ENCODE assay signal across 27 mouse cellular contexts in genomic region chr4:98116046-98116445, GRCm38 (mm10).
A peak's percentile ranks its signal among the peaks of the same experiment; 100 is the strongest.
DNase-seq lines count a peak whose midpoint lies in the region; ATAC-seq and TF ChIP-seq lines count a peak whose summit lies in the region.
"Had no signal": no experiment of that assay in that cellular context is flagged by ENCODE, and none has a peak within 500 bp of the region (broad histone marks: within the 10 kb centered on the region; RNA-seq: fewer than 3 reads in every experiment).

No protein-coding gene starts in this region.

- no peaks in the 10 kb centered on the region for H3K27me3 ChIP-seq in forebrain, embryonic 11.5 days (ENCODE audit: control insufficient read depth, insufficient read depth, low read length)
- H3K27me3 ChIP-seq in forebrain, postnatal 0 days (ENCODE audit: insufficient read depth, low read length) = no peaks in the 10 kb centered on the region
- H3K27me3 ChIP-seq in heart, embryonic 10.5 days (ENCODE audit: insufficient read depth, poor library complexity, severe bottlenecking) = no peaks in the 10 kb centered on the region
- H3K27me3 ChIP-seq in heart, embryonic 11.5 days (ENCODE audit: control insufficient read depth, insufficient read depth, low read length) = no peaks in the 10 kb centered on the region
- no peaks in the 10 kb centered on the region for H3K27me3 ChIP-seq in forebrain, embryonic 14.5 days (replicated peaks; ENCODE audit: control insufficient read depth, insufficient read depth, low read length)
- H3K27me3 ChIP-seq: CH12.LX; embryonic facial prominence, embryonic 12.5 days; embryonic facial prominence, embryonic 15.5 days; hindbrain, embryonic 13.5 days; intestine, embryonic 15.5 days; Patski had no signal

- no peaks in the 10 kb centered on the region for H3K9me3 ChIP-seq in forebrain, embryonic 11.5 days (ENCODE audit: control insufficient read depth, low read length)
- no peaks in the 10 kb centered on the region for H3K9me3 ChIP-seq in forebrain, postnatal 0 days (ENCODE audit: low read length)
- H3K9me3 ChIP-seq in heart, embryonic 10.5 days = no peaks in the 10 kb centered on the region
- H3K9me3 ChIP-seq in heart, embryonic 11.5 days (replicated peaks; ENCODE audit: control insufficient read depth, low read length) = no peaks in the 10 kb centered on the region
- no peaks in the 10 kb centered on the region for H3K9me3 ChIP-seq in forebrain, embryonic 14.5 days (replicated peaks; ENCODE audit: control insufficient read depth, low read length)
- H3K9me3 ChIP-seq: embryonic facial prominence, embryonic 12.5 days; embryonic facial prominence, embryonic 15.5 days; hindbrain, embryonic 10.5 days; hindbrain, embryonic 13.5 days; intestine, embryonic 15.5 days had no signal

- ATAC-seq in forebrain, embryonic 11.5 days (replicated peaks; ENCODE audit: low FRiP score) = no peak
- no peak for ATAC-seq in forebrain, postnatal 0 days
- ATAC-seq in heart, embryonic 11.5 days (replicated peaks; ENCODE audit: insufficient number of reproducible peaks, low FRiP score, low TSS enrichment) = no peak
- ATAC-seq in forebrain, embryonic 14.5 days = no peak
- ATAC-seq: activated CD4-positive, CD25-positive, alpha-beta regulatory T cell, adult 4 months; hindbrain, embryonic 16.5 days; intestine, embryonic 15.5 days; Patski had no signal

- H3K27ac ChIP-seq in forebrain, embryonic 11.5 days (ENCODE audit: low read depth, low read length) = no peak overlapping the region
- H3K27ac ChIP-seq in forebrain, postnatal 0 days (ENCODE audit: low read depth, low read length) = no peak overlapping the region
- no peak overlapping the region for H3K27ac ChIP-seq in heart, embryonic 10.5 days
- H3K27ac ChIP-seq in heart, embryonic 11.5 days (ENCODE audit: low read depth, low read length) = no peak overlapping the region
- 0 out of 2 replicates have a peak overlapping the region, but pooled peaks have one; percentile 21 for H3K27ac ChIP-seq in forebrain, embryonic 14.5 days (ENCODE audit: low read depth, low read length)
- H3K27ac ChIP-seq: embryonic facial prominence, embryonic 12.5 days; embryonic facial prominence, embryonic 15.5 days; hindbrain, embryonic 10.5 days; hindbrain, embryonic 13.5 days; intestine, embryonic 15.5 days had no signal

- H3K4me2 ChIP-seq in forebrain, embryonic 11.5 days (ENCODE audit: low read depth, low read length, severe bottlenecking) = no peak overlapping the region
- H3K4me2 ChIP-seq in forebrain, postnatal 0 days (ENCODE audit: low read depth) = no peak overlapping the region
- no peak overlapping the region for H3K4me2 ChIP-seq in heart, embryonic 11.5 days
- no peak overlapping the region for H3K4me2 ChIP-seq in forebrain, embryonic 14.5 days (ENCODE audit: low read length)
- H3K4me2 ChIP-seq: embryonic facial prominence, embryonic 12.5 days; embryonic facial prominence, embryonic 15.5 days; hindbrain, embryonic 13.5 days; intestine, embryonic 15.5 days had no signal

- no peak for TF ChIP-seq CTCF in forebrain, postnatal 0 days (IDR thresholded peaks at IDR 0.05; ENCODE audit: low read depth)

- no peak overlapping the region for H3K9ac ChIP-seq in forebrain, embryonic 11.5 days (ENCODE audit: low read length)
- no peak overlapping the region for H3K9ac ChIP-seq in forebrain, postnatal 0 days
- no peak overlapping the region for H3K9ac ChIP-seq in heart, embryonic 11.5 days (ENCODE audit: low read depth, low read length)
- H3K9ac ChIP-seq in forebrain, embryonic 14.5 days (ENCODE audit: low read length) = no peak overlapping the region
- H3K9ac ChIP-seq: embryonic facial prominence, embryonic 12.5 days; embryonic facial prominence, embryonic 15.5 days; hindbrain, embryonic 13.5 days; intestine, embryonic 15.5 days had no signal

- no peaks in the 10 kb centered on the region for H3K36me3 ChIP-seq in forebrain, embryonic 11.5 days (ENCODE audit: control insufficient read depth, insufficient read depth, low read length)
- H3K36me3 ChIP-seq in forebrain, postnatal 0 days (ENCODE audit: insufficient read depth) = no peaks in the 10 kb centered on the region
- 0 out of 2 replicates have a peak, but pooled peaks cover 2% of the 10 kb centered on the region for H3K36me3 ChIP-seq in heart, embryonic 10.5 days
- no peaks in the 10 kb centered on the region for H3K36me3 ChIP-seq in heart, embryonic 11.5 days (ENCODE audit: control insufficient read depth, insufficient read depth, low read length)
- peaks cover 3% of the 10 kb centered on the region; the same call in 1 of the 2 replicates for H3K36me3 ChIP-seq in forebrain, embryonic 14.5 days (ENCODE audit: control insufficient read depth, insufficient read depth, low read length)
- H3K36me3 ChIP-seq: embryonic facial prominence, embryonic 12.5 days; embryonic facial prominence, embryonic 15.5 days; hindbrain, embryonic 10.5 days; hindbrain, embryonic 13.5 days; intestine, embryonic 15.5 days had no signal

- WGBS in forebrain, embryonic 11.5 days = 93% methylated on average over 7 of the region's 7 CpGs
- WGBS in forebrain, postnatal 0 days = 84% methylated on average over 7 of the region's 7 CpGs
- WGBS in heart, embryonic 10.5 days = 89% methylated on average over 7 of the region's 7 CpGs
- WGBS in heart, embryonic 11.5 days (ENCODE audit: insufficient replicate concordance) = 87% methylated on average over 7 of the region's 7 CpGs
- WGBS in forebrain, embryonic 14.5 days = 90% methylated on average over 7 of the region's 7 CpGs

- no peak overlapping the region for H3K4me3 ChIP-seq in forebrain, embryonic 11.5 days (ENCODE audit: low read depth, low read length)
- no peak overlapping the region for H3K4me3 ChIP-seq in forebrain, postnatal 0 days (ENCODE audit: low read depth, low read length)
- H3K4me3 ChIP-seq in heart, embryonic 10.5 days = no peak overlapping the region
- no peak overlapping the region for H3K4me3 ChIP-seq in heart, embryonic 11.5 days (ENCODE audit: low read depth, low read length)
- no peak overlapping the region for H3K4me3 ChIP-seq in forebrain, embryonic 14.5 days (ENCODE audit: low read depth, low read length)
- H3K4me3 ChIP-seq: embryonic facial prominence, embryonic 12.5 days; embryonic facial prominence, embryonic 15.5 days; hindbrain, embryonic 10.5 days; hindbrain, embryonic 13.5 days; intestine, embryonic 15.5 days had no signal

- peak; percentile 46 for DNase-seq in forebrain, embryonic 11.5 days (ENCODE audit: low spot score)
- DNase-seq in forebrain, postnatal 0 days = no peak
- DNase-seq in heart, embryonic 10.5 days (ENCODE audit: low spot score) = peak; percentile 56
- peak; percentile 23 for DNase-seq in R1 (ENCODE audit: low read depth, low spot score)
- no peak for DNase-seq in forebrain, embryonic 14.5 days (ENCODE audit: low spot score)
- no peak for DNase-seq in urinary bladder, postnatal 14 days (ENCODE audit: low spot score)
- DNase-seq: adrenal gland, adult 8-10 months; adrenal gland, postnatal 25 days; B cell, adult 2 months; cerebellum, adult 11-12 months; cerebellum, adult 8-10 months; cerebellum, postnatal 36 days; gastrocnemius, postnatal 10 days; heart, adult 18-20 months; heart, postnatal 36 days; kidney, adult 11 months; kidney, adult 8-10 months had no signal

- H3K4me1 ChIP-seq in forebrain, embryonic 11.5 days (replicated peaks; ENCODE audit: control insufficient read depth, insufficient read depth, low read length) = peaks cover 2% of the 10 kb centered on the region; the same call in 1 of the 2 replicates
- H3K4me1 ChIP-seq in forebrain, postnatal 0 days (ENCODE audit: insufficient read depth) = no peaks in the 10 kb centered on the region
- H3K4me1 ChIP-seq in heart, embryonic 10.5 days = no peaks in the 10 kb centered on the region
- peaks cover 11% of the 10 kb centered on the region; the same call in 1 of the 2 replicates for H3K4me1 ChIP-seq in heart, embryonic 11.5 days (ENCODE audit: control insufficient read depth, insufficient read depth, low read length)
- peaks cover 5% of the 10 kb centered on the region for H3K4me1 ChIP-seq in forebrain, embryonic 14.5 days (ENCODE audit: control insufficient read depth, insufficient read depth, low read length)
- H3K4me1 ChIP-seq: embryonic facial prominence, embryonic 12.5 days; hindbrain, embryonic 13.5 days; intestine, embryonic 15.5 days had no signal

Comparison
In these comparisons a context has a peak if more than half of its experiments do, and no peak if none do; other contexts are left out.
1. DNase-seq: peak in forebrain, embryonic 11.5 days (single experiment), heart, embryonic 10.5 days (single experiment) and R1 (single experiment); none in forebrain, postnatal 0 days (single experiment), forebrain, embryonic 14.5 days (single experiment) and urinary bladder, postnatal 14 days (single experiment).